Mouse (Mus musculus): ENCODE data around the gene Sema4f.

Gene Sema4f

DNA sequence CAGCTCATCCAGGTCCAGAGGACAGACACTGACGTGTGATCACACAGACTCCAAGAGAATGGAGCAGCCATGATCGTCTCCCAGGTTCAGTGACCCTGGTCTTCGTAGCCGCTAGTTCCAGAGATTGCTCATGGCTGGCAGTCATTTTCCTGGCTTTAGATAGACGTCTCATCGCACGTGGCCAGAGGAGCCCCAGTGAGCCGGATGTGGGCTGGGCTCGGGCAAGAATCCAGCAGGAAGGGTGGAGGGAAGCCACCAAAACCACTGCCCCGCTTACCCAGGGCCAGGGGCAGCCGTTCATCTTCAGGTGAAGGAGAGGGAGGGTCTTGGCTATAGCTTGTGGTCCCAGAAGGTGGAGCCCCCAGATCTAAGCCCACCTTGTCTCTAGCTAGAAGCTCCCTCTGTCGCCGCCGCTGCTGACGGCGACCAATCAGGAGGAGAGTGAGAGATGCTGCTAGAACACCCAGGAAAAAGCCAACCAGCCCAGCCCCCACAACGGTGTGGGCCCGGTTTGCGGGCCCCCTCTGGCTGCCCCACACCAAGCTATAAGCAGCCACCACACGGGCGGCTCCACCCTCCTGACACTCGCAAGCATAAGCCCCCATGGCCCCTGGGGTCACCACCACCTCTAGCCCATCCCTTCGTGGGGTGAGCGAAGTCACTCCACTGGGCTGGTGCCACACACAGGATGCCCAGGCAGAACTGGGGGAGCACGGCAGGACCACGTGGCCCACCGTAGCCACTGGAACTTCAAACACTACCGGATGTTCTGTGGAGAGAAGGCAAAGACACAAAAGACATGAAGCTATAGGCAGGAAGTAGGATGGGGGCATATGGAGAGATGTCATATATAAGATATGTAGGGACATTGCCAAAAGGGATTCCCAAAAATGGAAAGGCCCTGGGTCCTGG is 26.0 kb downstream of the Sema4f start:
- peak; percentile 33 to 38 for DNase-seq

DNA sequence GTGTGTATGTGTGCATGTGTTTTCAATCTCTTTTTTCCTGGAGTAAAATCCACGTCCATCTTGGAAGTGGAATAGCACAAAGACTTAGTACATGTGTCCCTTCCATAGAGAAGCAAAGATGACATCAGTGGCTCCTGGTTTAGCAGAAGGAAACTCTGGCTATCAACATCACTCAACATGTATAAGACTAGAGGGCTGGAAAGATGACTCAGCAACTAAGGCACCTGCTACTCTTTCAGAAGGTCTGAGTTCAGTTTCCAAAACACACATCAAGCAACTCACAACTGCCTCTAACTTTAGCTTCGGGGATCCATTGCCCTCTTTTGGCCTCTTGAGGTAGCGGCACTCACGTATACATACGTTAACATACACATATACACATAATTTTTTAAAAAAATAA is 28.3 kb downstream of the Sema4f start:
- DNase-seq: no peak

DNA sequence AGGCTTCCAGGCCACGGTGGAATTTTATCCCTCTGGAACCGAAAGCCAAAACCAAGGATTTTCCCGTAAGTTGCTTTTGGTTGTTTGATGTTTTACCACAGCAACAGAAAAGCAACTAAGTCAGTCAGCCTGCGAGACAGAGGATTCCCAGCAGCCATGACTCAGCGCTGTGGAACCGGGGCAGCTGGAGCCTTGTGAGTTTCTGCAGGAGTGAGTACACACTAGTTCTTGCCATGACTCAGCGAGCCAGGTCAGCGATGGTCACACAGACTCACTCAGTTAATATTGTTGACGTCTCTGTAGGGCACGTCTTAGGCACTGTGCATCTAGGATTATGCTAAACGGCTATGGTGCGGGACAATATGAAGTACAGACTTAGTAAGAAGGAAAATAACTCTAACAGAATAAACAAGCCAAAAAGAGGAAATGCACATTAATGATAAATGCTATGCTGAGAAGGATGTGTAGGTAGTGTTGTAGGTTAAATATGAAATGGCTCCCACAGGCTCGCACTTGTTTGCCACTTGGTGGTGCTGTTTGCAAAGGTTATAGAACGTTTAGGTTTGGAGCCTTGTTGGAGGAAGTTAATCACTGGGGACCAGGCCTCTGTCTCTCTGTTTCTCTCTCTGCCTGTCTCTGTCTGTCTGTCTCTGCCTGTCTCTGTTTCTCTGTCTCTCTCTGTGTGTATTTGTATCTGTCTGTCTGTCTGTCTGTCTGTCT is 30.3 kb downstream of the Sema4f start:
- peak; percentile 27 to 60 for DNase-seq

DNA sequence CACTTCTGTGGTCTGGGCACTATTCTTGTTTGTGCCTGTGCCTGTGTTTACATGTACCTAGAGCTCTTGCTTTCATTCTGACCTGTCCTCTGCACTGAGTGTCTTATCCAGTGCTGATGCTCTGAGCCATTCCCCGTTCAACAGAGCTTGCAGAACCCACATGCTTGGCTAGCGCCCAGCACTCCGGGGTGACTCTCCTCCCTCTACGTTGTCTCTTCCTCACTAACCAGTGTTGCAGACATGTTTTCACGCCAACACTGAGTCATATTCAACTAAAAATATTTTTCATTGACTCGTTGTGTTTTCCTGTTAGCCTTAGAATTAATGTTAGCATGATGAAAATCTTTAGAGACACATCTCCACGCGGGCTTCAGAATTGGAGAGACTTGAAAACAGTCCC is 31.5 kb downstream of the Sema4f start:
- DNase-seq: no peak

DNA sequence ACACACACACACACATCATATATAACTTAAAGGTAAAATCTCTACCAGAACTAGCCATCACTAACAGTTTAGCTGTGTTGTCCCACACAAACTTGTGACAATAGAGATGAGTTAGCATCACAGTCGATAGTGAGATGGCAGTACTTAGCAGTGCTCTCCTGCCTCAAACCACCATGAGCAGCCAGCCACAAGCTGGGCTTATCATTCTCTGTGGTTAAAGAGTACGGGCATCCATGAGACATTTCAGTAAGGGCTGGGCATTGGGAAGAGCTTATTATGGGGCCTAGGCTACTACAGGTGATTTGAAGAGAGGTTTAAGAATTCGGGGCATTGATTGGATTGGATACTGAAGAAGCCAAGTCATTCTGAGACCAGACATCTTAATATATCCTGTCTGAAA is 32.6 kb downstream of the Sema4f start:
- DNase-seq: no peak

DNA sequence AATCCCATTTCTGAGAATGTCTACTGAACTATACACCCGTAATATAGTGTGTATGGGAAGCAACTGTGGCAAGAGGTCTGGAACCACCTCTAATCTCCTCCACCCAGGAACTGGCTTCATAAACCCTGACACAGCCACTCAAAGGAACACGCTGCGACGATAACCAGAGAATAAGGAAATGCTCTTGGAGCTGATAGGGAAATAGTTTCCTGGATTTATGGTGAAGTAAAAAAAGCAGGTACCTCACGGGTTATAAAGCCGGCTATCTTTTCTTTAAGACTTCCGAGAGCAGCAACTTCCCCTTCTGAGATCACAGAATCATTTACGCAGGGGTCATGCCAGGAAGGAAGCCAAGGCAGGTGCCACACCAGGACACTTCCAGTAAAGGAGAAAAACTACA is 37.0 kb downstream of the Sema4f start:
- DNase-seq: no peak

DNA sequence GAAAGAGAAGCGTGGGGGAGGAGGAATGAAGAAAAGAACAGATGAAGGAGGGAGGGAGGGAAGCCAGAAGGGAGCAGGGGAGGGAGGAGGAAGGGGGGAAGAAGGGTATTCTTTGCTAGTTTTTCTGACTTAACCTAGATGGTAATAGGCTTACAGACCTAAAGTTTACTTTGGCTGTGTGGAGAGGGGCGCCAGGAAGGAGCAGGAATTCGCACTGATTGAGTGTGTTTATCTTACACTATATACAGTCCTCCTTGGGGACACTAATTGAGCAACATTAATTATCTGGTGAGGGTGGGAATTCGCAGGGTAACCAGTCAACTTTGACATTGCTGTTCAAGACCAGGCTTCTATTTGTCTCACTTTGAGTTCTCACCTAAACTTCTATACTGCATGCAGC is 40.8 kb downstream of the Sema4f start:
- no peak for DNase-seq

DNA sequence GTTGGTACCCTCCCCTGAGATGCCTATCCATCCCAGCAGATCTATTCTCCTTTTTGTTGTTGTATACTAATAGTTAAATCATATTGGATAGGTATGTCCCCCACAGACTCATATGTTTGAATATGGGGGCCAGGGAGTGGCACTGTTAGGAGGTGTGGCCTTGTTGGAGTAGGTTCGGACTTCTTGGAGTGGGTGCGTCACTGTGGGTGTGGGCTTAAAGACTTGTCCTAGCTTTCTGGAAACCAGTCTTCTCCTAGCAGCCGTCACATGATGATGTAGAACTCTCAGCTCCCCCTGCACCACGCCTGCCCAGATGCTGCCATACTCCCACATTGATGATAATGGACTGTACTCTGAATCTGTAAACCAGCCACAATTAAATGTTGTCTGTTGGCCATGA is 41.3 kb downstream of the Sema4f start:
- DNase-seq: no peak

DNA sequence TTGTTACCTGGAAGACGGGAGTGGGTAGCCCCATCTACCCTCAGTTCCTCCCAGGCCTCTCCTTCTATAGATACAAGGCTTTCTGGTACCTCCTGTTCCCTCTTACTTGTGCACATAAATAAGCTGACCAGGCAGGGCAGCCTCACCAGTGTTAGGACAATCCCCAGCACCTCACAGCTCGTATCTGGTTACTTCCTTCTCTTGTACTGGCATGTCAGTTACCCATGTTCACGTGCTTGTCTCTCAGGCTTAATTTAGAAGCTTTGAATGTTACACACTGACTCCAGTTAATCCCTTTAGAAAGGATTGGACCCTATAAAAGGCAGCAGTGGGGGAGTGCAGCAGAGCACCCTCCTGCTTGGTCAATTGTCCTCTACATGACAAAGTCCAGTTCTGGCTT is 42.3 kb downstream of the Sema4f start:
- no peak for DNase-seq

DNA sequence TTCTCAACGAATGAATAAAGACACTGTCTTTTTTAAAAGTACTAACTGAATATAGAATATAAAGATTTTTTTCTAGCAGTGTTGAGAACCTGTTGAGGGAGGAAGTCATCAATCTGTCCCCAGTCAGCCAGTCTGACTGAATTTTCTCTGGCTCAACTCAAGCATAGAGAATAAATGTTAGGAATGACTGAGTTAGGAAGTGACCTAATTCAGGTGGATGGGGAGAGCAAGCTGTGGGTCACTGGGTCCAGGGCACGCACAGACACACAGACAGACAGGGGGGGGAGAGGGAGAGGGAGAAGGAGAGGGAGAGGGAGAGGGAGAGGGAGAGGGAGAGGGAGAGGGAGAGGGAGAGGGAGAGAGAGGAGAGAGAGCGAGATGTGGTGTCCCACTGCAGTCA is 46.2 kb downstream of the Sema4f start:
- DNase-seq: no peak

DNA sequence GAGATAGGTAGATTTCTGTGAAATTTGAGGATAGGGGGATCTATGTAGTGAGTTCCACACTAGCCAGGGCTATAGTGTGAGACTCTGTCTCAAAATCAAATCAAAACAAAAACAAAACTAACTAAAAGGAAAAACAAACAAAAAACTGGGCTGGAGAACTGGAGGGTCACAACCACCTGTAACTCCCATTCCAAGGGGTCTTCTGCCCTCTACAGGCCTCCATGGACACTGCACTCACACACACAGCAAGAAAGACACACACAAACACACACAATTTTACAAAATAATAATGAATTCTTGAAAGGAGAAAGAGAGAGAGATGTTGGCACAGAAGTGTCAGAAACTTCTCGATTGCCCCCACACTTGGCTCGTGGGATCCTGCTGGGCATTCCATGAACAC is 47.0 kb downstream of the Sema4f start:
- peak; percentile 63 to 69 for DNase-seq

DNA sequence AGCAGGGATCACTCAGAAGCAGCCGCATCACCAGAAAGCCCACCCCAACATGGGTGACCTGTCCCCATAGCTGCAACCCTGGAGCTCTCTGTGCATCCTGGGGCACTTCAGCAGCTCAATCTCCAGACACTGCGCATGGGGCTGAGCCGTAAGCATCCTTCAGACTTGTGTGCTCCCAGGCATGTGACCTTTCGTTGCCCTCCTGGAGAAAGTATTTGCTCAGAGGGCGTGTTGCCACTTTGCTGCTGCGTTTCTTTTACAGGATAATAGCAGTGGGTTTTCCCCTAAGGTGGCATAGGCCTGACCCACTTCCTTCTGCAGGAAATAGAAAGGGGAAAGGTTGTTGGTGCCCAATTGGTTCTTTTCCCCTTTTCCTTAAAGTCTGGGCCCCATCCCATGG is 48.1 kb downstream of the Sema4f start:
- DNase-seq: no peak

DNA sequence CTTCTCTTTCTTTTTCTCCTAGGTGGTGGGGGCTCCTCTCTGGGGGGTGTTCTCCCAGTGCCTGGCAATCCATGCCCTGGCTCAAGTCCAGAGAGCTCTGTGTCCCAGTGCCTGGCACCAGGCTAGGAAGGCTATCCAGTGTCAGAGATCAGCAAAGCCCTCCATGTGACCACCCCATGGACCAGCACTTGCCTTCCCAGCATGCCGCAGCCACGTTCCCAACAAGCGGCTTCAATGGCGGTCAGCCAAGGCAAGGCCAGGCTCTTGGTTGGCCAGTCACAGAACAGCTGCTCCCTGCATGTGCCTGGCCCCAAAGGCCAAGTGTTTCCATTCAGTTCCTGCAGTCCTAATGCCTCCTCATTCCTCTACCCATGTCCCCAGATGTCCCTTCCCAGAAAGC is 53.2 kb downstream of the Sema4f start:
- peak in 1 of 2 experiments; percentile 21 for DNase-seq

DNA sequence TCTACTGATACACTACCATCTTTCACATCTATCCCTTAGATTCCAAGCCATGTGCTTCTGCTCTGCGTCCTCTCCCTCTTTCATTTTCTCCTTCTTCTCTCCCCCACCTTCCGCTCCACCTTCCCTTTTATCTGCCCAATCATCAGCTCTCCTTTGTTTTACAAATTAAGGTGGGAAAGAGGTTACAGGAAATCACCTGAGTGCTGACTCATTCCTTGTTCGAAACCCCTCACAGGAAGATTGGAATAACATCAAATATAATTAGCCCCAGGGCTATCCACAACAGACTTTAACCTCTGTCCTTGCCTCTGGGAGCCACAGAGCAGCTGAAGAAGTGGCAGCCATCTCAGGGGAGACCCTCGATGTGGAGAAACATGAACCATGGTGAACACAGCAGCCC is 53.7 kb downstream of the Sema4f start:
- DNase-seq: no peak

DNA sequence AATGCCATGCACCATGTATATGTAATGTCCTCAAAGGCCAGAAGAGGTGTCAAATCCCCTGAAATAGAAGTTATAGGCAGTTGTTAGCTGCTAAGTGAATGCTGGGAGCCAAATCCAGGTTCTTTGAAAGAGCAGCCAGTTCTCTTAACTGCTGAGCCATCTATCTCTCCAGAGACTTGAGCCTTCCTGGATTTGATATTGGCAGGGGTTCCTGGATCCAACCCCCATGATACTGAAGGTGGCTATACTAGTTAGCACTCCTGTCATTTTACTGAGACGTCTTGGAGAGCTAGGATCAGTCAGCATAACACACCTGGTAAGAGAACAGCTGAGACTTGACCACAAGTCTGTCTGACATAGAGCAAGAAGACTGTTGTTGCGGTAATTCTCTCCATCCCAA is 54.1 kb downstream of the Sema4f start:
- no peak for DNase-seq

DNA sequence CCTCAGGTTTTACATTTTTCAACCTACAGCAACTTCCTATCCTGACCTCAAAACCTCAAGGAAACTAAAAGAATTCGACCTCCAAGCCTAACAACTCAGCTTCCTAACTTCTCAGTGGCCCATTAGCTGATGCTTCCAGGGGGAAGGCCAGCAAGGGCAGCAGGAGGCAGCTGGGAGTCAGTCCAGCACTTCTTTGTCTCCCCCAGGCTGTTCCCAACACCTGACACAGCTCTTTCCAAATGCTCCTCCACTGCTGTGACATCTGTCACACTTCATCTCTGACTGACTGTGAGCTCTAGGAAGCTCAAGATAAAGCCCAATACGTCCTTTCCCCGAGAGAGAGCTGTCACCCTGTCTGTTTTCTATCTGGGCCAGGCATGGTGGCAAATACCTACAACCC is 55.0 kb downstream of the Sema4f start:
- no peak for DNase-seq

DNA sequence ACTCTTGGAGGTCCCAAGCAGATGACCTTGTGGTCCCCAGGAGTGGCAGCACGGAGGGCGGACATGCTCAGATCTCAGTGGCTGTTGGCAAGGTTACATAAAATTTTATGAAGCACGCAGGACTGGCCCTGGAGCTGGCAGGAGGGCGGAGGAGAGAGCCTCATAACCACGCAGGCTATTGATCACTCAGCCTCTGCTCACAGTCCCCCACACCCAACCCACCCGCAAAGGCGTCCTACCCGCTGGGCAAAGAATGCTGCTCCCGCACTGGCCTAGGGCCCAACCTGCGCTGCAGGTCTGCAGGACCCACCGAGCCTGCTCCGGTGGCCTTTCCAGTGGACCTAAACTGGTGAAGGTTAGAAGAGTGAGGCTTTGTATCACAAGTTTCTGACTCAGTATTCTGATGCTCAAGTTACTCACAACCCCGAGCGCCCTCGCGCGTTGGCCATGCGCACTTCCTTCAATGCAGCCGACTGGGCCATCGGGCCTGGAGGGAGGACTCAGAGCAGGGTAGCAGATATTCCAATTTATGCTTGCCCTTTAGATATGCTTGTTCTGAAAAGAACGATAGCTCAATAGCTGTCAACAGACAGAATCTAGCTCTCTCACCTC is 58.0 kb downstream of the Sema4f start:
- DNase-seq: peak; percentile 78 to 83

DNA sequence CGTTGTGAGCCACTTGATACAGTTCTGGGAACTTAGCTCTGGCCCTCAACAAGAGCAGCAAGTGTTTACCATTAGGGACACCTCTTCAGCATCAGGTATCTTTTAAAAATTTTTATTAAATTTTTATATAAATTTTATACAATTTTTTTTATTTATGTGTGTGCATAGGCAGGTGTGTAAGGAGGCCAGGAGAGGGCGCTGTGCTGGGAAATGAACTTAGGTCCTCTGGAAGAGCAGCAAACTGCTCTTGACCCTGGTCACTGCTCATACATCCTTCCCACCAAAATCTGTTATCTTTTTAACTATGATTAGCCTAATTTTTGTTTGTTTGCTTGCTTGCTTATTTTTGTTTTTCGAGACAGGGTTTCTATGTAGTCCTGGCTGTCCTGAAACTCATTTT is 58.8 kb downstream of the Sema4f start:
- peak; percentile 42 to 54 for DNase-seq

DNA sequence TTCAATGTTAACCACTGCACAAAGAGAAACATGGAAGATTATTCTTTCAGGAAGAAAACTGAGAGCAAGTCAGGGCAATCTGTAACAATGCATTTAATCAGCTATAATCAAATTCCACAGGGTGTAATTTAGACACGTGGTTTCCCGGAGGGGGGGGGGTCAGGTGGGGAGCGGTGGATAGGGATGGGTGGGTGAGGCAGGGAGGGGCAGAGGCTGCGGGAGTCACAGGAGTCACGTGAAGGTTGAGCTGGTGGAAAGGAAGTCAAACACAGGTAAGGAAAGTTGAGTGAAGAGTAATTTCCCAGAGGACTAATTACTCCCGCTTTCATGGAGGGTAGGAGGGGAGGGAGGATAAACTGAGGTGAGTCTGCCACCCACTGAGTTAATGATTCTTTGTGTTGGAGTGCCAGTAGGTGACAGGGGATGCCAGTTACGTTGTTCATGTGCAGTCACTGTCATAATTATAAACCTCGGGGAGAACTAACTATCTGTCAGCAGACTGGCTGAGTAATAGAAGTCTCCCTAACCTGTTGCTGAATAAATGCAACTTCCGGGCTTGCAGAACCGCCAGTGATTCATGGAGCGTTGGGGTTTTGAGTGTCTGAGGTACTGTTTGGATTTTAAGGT is 60.0 kb downstream of the Sema4f start:
- DNase-seq: peak; percentile 29 to 50

DNA sequence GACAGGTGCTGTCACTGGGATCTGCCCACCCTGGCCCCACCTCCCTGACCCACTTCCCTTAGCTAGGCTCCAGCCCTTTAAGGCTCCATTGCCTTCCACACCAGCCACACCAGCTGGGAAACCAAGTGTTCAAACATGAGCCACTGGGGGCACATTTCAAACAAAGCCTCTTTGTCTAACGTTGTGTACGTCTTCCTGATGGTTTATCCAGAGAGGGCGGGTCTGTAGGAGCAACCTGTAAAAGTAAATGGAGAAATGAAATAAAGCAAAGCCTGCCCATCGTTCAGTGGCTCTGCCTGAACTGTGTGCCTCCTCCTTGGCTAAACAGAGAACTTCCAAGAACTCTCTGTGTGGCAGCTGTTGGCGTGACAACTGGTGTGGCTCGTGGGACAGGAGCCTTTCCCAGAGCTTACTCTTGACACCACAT is 64.0 kb downstream of the Sema4f start:
- DNase-seq: no peak

DNA sequence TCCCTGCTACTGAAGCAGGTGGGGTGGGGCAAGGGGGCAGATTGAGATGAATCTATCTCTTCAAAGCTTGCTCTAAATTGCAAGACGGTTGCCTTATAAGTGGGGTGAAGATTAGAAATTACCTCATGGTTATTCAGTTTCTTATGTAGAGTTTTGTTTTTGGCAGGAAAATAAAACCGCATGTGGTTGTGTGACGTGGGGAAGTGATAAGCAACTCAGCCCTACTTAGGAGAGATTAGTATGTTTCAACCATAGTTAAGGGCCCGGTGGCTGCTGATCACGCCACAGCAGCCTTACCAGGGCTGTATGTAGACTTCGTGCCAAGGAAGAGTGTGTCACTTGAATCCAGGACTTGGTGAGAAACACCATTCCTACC is 67.2 kb downstream of the Sema4f start:
- DNase-seq: no peak

DNA sequence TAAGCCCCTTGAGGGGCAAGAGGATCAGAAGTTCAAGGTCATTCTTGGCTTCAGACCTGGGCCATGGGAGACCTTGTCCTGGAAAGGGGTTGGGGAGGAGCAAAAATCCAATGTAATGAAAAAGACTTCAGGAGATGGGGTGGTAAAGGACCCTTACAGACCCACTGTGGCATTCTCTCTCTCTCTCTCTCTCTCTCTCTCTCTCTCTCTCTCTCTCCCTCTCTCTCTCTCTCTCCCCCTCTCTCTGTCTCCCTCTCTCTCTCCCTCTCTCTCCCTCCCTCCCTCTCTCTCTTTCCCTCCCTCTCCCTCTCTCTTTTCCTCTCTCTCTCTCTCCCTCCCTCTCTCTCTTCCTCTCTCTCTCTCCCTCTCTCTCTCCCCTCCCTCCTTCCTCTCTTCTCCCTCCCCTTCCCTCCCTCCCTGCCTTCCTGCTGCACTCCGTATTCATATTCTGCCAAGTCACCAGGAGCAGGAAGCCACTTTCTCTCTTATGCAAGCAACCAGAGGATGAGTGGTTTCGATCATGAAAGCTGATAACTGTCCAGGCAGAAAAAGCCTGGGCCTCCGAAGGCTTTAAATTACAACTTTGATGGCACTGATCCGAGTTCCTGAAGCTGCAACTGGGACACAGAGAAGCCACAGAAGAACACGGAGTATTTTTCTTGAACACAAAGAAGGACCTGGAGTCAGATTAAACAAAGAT is 67.8 kb downstream of the Sema4f start:
- no peak for DNase-seq

DNA sequence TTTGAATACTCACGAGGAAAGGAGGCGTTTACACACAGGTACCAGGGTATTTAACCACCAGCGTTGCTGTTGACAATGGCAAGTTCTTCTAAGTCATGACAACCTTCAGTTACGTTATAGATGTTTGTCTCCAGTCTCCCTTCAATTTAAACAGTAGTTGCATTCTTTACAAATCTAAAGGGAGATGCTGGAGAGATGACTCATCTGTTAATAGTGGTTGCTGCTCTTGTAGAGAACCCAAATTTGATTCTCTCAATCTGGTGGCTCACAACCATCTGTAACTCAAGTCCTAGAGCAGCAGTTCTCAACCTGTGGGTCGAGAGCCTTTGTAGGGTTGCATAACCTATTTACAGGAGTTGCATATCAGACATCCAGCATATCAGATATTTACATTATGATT is 71.1 kb downstream of the Sema4f start:
- no peak for DNase-seq

All from kidney, postnatal 4 days (tissue).